12 mouse cellular contexts compared by ENCODE assay signal in genomic region chr4:117052626-117053025, GRCm38 (mm10). TPM values are rescaled to one million over a fixed set of nuclear protein-coding genes. Genes with fewer than 3 reads are reported as not detected.
DNase-seq lines count a peak whose midpoint lies in the region; ATAC-seq and TF ChIP-seq lines count a peak whose summit lies in the region.
"Had no signal": no experiment of that assay in that cellular context is flagged by ENCODE, and none has a peak within 500 bp of the region (broad histone marks: within the 10 kb centered on the region; RNA-seq: fewer than 3 reads in every experiment).

No protein-coding gene starts in this region.

- 75% methylated on average over 4 of the region's 4 CpGs for WGBS in kidney, adult 2 months
- whole genome bisulfite sequencing in neural tube, embryonic 15.5 days = 65% methylated on average over 4 of the region's 4 CpGs
- 79% methylated on average over 4 of the region's 4 CpGs for WGBS in lung, postnatal 0 days

- H3K27me3 ChIP-seq in kidney, adult 2 months (replicated peaks; ENCODE audit: control insufficient read depth, insufficient read depth, low read length) = no peaks in the 10 kb centered on the region
- no peaks in the 10 kb centered on the region for H3K27me3 ChIP-seq in neural tube, embryonic 15.5 days (replicated peaks)
- H3K27me3 ChIP-seq in lung, postnatal 0 days (replicated peaks; ENCODE audit: insufficient read depth, low read length) = no peaks in the 10 kb centered on the region
- H3K27me3 ChIP-seq: megakaryocyte, embryonic 14.5 days had no signal

- TF ChIP-seq POLR2A in kidney, adult 2 months (IDR thresholded peaks at IDR 0.05; ENCODE audit: low read depth, low read length) = no peak

- no peak for ATAC-seq in neural tube, embryonic 15.5 days (ENCODE audit: low FRiP score)
- no peak for ATAC-seq in lung, postnatal 0 days
- no peak for ATAC-seq in inflammation-experienced regulatory T-cells, adult 6 months

- H3K27ac ChIP-seq in kidney, adult 2 months (ENCODE audit: insufficient read depth, low read depth, low read length) = no peak overlapping the region
- peak overlapping the region; percentile 46; the same call in 1 of the 2 replicates for H3K27ac ChIP-seq in gastrocnemius, adult 2 months
- H3K27ac ChIP-seq in neural tube, embryonic 15.5 days (replicated peaks) = peak overlapping the region; percentile 42; the same call in 1 of the 2 replicates
- no peak overlapping the region for H3K27ac ChIP-seq in lung, postnatal 0 days (ENCODE audit: low read length)
- H3K27ac ChIP-seq: forebrain, embryonic 10.5 days had no signal

- H3K4me1 ChIP-seq in kidney, adult 2 months (ENCODE audit: control insufficient read depth, insufficient read depth, low read length) = no peaks in the 10 kb centered on the region
- H3K4me1 ChIP-seq in neural tube, embryonic 15.5 days = no peaks in the 10 kb centered on the region
- H3K4me1 ChIP-seq in lung, postnatal 0 days (ENCODE audit: insufficient read depth, low read depth, low read length) = no peaks in the 10 kb centered on the region

- no peaks in the 10 kb centered on the region; the same call in 1 of the 2 replicates for H3K36me3 ChIP-seq in kidney, adult 2 months (ENCODE audit: control insufficient read depth, insufficient read depth, low read length)
- peaks cover 12% of the 10 kb centered on the region for H3K36me3 ChIP-seq in neural tube, embryonic 15.5 days
- H3K36me3 ChIP-seq in lung, postnatal 0 days (ENCODE audit: insufficient read depth, low read length) = no peaks in the 10 kb centered on the region

- H3K9me3 ChIP-seq in neural tube, embryonic 15.5 days (replicated peaks) = no peaks in the 10 kb centered on the region
- no peaks in the 10 kb centered on the region for H3K9me3 ChIP-seq in lung, postnatal 0 days (ENCODE audit: low read length)
- H3K9me3 ChIP-seq: forebrain, embryonic 10.5 days; megakaryocyte, embryonic 14.5 days had no signal

- H3K4me3 ChIP-seq in kidney, adult 2 months (ENCODE audit: insufficient read depth, low read depth, low read length) = no peak overlapping the region
- H3K4me3 ChIP-seq in gastrocnemius, adult 2 months = no peak overlapping the region
- H3K4me3 ChIP-seq in neural tube, embryonic 15.5 days (replicated peaks) = no peak overlapping the region
- no peak overlapping the region for H3K4me3 ChIP-seq in lung, postnatal 0 days (ENCODE audit: low read depth, low read length)
- H3K4me3 ChIP-seq: forebrain, embryonic 10.5 days; megakaryocyte, embryonic 14.5 days had no signal

- H3K4me2 ChIP-seq in neural tube, embryonic 15.5 days = no peak overlapping the region
- H3K4me2 ChIP-seq in lung, postnatal 0 days (replicated peaks; ENCODE audit: low read depth, low read length) = no peak overlapping the region

- intact Hi-C loops in gastrocnemius, adult 2 months (cut with DNase I) = no loop called here

- TF ChIP-seq CTCF in kidney, adult 2 months (conservative IDR thresholded peaks at IDR 0.05; ENCODE audit: insufficient read depth, insufficient read length, low read depth, low read length) = no peak
- TF ChIP-seq CTCF in gastrocnemius, adult 2 months (IDR thresholded peaks at IDR 0.05) = no peak
- TF ChIP-seq CTCF in lung, postnatal 0 days (IDR thresholded peaks at IDR 0.05) = no peak

- no peak overlapping the region for H3K9ac ChIP-seq in neural tube, embryonic 15.5 days (replicated peaks)
- no peak overlapping the region for H3K9ac ChIP-seq in lung, postnatal 0 days (replicated peaks; ENCODE audit: low read depth)

- DNase-seq in cerebellum, postnatal 10 days = peak; percentile 68 to 74
- no peak for DNase-seq in cerebellum, adult 9-10 months
- peak; percentile 16 for DNase-seq in kidney, postnatal 10 days
- no peak for DNase-seq in kidney, adult 2 months
- peak; percentile 29 for DNase-seq in gastrocnemius, adult 2 months
- DNase-seq in lung, postnatal 0 days (ENCODE audit: low spot score) = no peak
- DNase-seq: cerebellum, adult 18-20 months; lung, adult 18-20 months had no signal

- no peak for TF ChIP-seq EP300 in lung, postnatal 0 days (IDR thresholded peaks at IDR 0.05)

RNA-seq across cellular contexts. Expression of gene Eif2b3, which starts 33.4 kb away (rescaled TPM):
- 8.0 and 9.2 TPM in 2 replicates for polyA plus RNA-seq in kidney, adult 2 months (2012; rRNA removed)
- total RNA-seq in gastrocnemius, adult 2 months (2021) = 10 to 100 TPM; 22.2 to 23.2 TPM
- polyA plus RNA-seq in neural tube, embryonic 15.5 days (2015; fragmentation: Nextera tagmentation; extraction: Ambion mirVana) = 46.1 and 49.1 TPM in 2 replicates
- polyA plus RNA-seq in lung, postnatal 0 days (2015; fragmentation: Nextera tagmentation; extraction: Ambion mirVana) = 21.9 and 24.7 TPM in 2 replicates
- polyA plus RNA-seq in inflammation-experienced regulatory T-cells, adult 6 months (2017; shearing (Covaris generic)) = 10 to 100 TPM; 26.8 to 42.3 (median 40.3) TPM

RNA-seq across cellular contexts. Expression of gene Ptch2, which starts 43.2 kb away (rescaled TPM):
- polyA plus RNA-seq in kidney, adult 2 months (2012; rRNA removed) = 5.0 and 7.1 TPM in 2 replicates
- total RNA-seq in gastrocnemius, adult 2 months (2021) = under 1 TPM; 0.22 to 0.54 TPM
- polyA plus RNA-seq in neural tube, embryonic 15.5 days (2015; fragmentation: Nextera tagmentation; extraction: Ambion mirVana) = 6.9 and 7.1 TPM in 2 replicates
- polyA plus RNA-seq in lung, postnatal 0 days (2015; fragmentation: Nextera tagmentation; extraction: Ambion mirVana) = 3.6 and 4.0 TPM in 2 replicates
- under 1 TPM in 2 of 3 experiments, not detected in 1; 0.15 to 0.24 TPM for polyA plus RNA-seq in inflammation-experienced regulatory T-cells, adult 6 months (2017; shearing (Covaris generic))

RNA-seq across cellular contexts. Expression of gene Hectd3, which starts 57.5 kb away (rescaled TPM):
- polyA plus RNA-seq in kidney, adult 2 months (2012; rRNA removed) = 51.9 and 66.1 TPM in 2 replicates
- total RNA-seq in gastrocnemius, adult 2 months (2021) = 10 to 100 TPM; 13.8 to 15.3 TPM
- polyA plus RNA-seq in neural tube, embryonic 15.5 days (2015; fragmentation: Nextera tagmentation; extraction: Ambion mirVana) = 22.4 and 24.9 TPM in 2 replicates
- polyA plus RNA-seq in lung, postnatal 0 days (2015; fragmentation: Nextera tagmentation; extraction: Ambion mirVana) = 9.6 and 10.2 TPM in 2 replicates
- polyA plus RNA-seq in inflammation-experienced regulatory T-cells, adult 6 months (2017; shearing (Covaris generic)) = 1 to 10 TPM; 5.4 to 9.3 (median 7.2) TPM

RNA-seq across cellular contexts. Expression of gene Urod, which starts 58.4 kb away (rescaled TPM):
- polyA plus RNA-seq in kidney, adult 2 months (2012; rRNA removed) = 107 and 114 TPM in 2 replicates
- total RNA-seq in gastrocnemius, adult 2 months (2021) = 10 to 100 TPM; 59.1 to 69.1 TPM
- 57.2 and 62.7 TPM in 2 replicates for polyA plus RNA-seq in neural tube, embryonic 15.5 days (2015; fragmentation: Nextera tagmentation; extraction: Ambion mirVana)
- polyA plus RNA-seq in lung, postnatal 0 days (2015; fragmentation: Nextera tagmentation; extraction: Ambion mirVana) = 76.6 and 82.0 TPM in 2 replicates
- polyA plus RNA-seq in inflammation-experienced regulatory T-cells, adult 6 months (2017; shearing (Covaris generic)) = 10 to 100 TPM; 66.2 to 80.0 (median 77.7) TPM

Comparison
In these comparisons a context has a peak if more than half of its experiments do, and no peak if none do; other contexts are left out.
1. DNase-seq: peak in cerebellum, postnatal 10 days (2 of 2), kidney, postnatal 10 days (single experiment) and gastrocnemius, adult 2 months (single experiment); none in cerebellum, adult 9-10 months (single experiment), kidney, adult 2 months (single experiment) and lung, postnatal 0 days (single experiment).
2. H3K27ac ChIP-seq: peak in gastrocnemius, adult 2 months (single experiment) and neural tube, embryonic 15.5 days (single experiment); none in kidney, adult 2 months (single experiment) and lung, postnatal 0 days (single experiment).